Mouse (Mus musculus) myocyte (in vitro differentiated cells): ENCODE results near the gene Plekhh2. TPM values are rescaled to one million over a fixed set of nuclear protein-coding genes. Genes with fewer than 3 reads are reported as not detected.

ENCODE experiments used
- H3K27me3 ChIP-seq: one replicate; pipeline ENCODE4 v1.6.1; 2011; ENCODE audit not compliant: control insufficient read depth, insufficient read depth, insufficient read length
- H3K36me3 ChIP-seq: one replicate; pipeline ENCODE4 v1.6.1; 2011; ENCODE audit not compliant: control insufficient read depth, insufficient read depth
- H3K4me2 ChIP-seq: one replicate; pipeline ENCODE4 v1.6.1; 2011; ENCODE audit warnings: low read depth, control low read depth
- H3K4me3 ChIP-seq: one replicate; pipeline ENCODE4 v1.5.1; 2011; ENCODE audit warnings: mild to moderate bottlenecking, control low read depth, moderate library complexity
- H3K79me2 ChIP-seq: one replicate; pipeline ENCODE4 v1.6.1; 2011; ENCODE audit not compliant: control insufficient read depth, insufficient read depth
- H3ac ChIP-seq: one replicate; pipeline ENCODE4 v1.6.1; 2011; ENCODE audit not compliant: control insufficient read depth, insufficient read length
- CEBPB ChIP-seq: IDR thresholded peaks from 2 replicates; pipeline ENCODE4 v1.6.1; 2011; ENCODE audit warnings: mild to moderate bottlenecking, moderate library complexity; ENCODE audit not compliant: poor library complexity, insufficient read depth, severe bottlenecking
- E2F4 ChIP-seq: IDR thresholded peaks from one replicate; pipeline ENCODE4 v1.6.1; 2011; ENCODE audit warnings: mild to moderate bottlenecking, control low read depth, moderate library complexity; ENCODE audit not compliant: insufficient read depth
- MAX ChIP-seq: IDR thresholded peaks from one replicate; pipeline ENCODE4 v1.6.1; 2011; ENCODE audit warnings: low read depth, mild to moderate bottlenecking, control low read depth
- MYOD1 ChIP-seq, 3 experiments: IDR thresholded peaks; one replicate each; pipeline ENCODE4 v1.6.1; 2011; ENCODE audit warnings: control low read depth in 2 of 3, low read depth in 2 of 3, mild to moderate bottlenecking in 2 of 3, moderate library complexity in 1 of 3; ENCODE audit not compliant: insufficient read length in 2 of 3, control insufficient read depth in 1 of 3
- MYOG ChIP-seq, 3 experiments: IDR thresholded peaks; one replicate each; pipeline ENCODE4 v1.6.1; 2011; ENCODE audit warnings: control low read depth in 2 of 3, low read depth in 2 of 3, mild to moderate bottlenecking in 2 of 3; ENCODE audit not compliant: insufficient read length in 2 of 3, control insufficient read depth in 1 of 3, insufficient read depth in 1 of 3
- POLR2A ChIP-seq: IDR thresholded peaks from one replicate; pipeline ENCODE4 v1.6.1; 2011; ENCODE audit warnings: low read depth, mild to moderate bottlenecking, control low read depth, moderate library complexity; ENCODE audit not compliant: insufficient read length
- POLR2AphosphoS2 ChIP-seq: IDR thresholded peaks from one replicate; pipeline ENCODE4 v1.6.1; 2011; ENCODE audit warnings: low read depth, control low read depth; ENCODE audit not compliant: insufficient read length
- REST ChIP-seq: IDR thresholded peaks from one replicate; pipeline ENCODE4 v1.6.1; 2011; ENCODE audit warnings: mild to moderate bottlenecking, control low read depth, moderate library complexity; ENCODE audit not compliant: insufficient read depth, insufficient read length
- SRF ChIP-seq: IDR thresholded peaks from one replicate; pipeline ENCODE4 v1.6.1; 2011; ENCODE audit warnings: low read depth; ENCODE audit not compliant: control insufficient read depth, insufficient read length
- TCF12 ChIP-seq: IDR thresholded peaks from one replicate; pipeline ENCODE4 v1.6.1; 2011; ENCODE audit warnings: mild to moderate bottlenecking, control low read depth; ENCODE audit not compliant: poor library complexity, insufficient read depth, severe bottlenecking
- TCF3 ChIP-seq: IDR thresholded peaks from one replicate; pipeline ENCODE4 v1.6.1; 2011; ENCODE audit warnings: low read depth, control low read depth; ENCODE audit not compliant: insufficient read length
- USF1 ChIP-seq: IDR thresholded peaks from one replicate; pipeline ENCODE4 v1.6.1; 2011; ENCODE audit warnings: low read depth, mild to moderate bottlenecking, control low read depth, moderate library complexity
- polyA plus RNA-seq: library from polyadenylated mRNA; unstranded; fragments of >200 nt; fragmentation: generic; extraction: Trizol; gene quantifications from one replicate; pipeline ENCODE4 v1.2.1, GENCODE M21; 2012; ENCODE audit warnings: missing spikeins

Gene Plekhh2
- polyA plus RNA-seq, 1 experiment = 6.4 TPM

GRCm38 (mm10) chr17:84619112-84619511 is 107.4 kb downstream of the Plekhh2 start:
- no peak overlapping the region for H3K4me3 ChIP-seq
- H3K36me3 ChIP-seq = peaks cover 28% of the 10 kb centered on the region
- H3K27me3 ChIP-seq = no peaks in the 10 kb centered on the region
- no peaks in the 10 kb centered on the region for H3K79me2 ChIP-seq
- no peak overlapping the region for H3K4me2 ChIP-seq
- no peak for TF ChIP-seq REST
- TF ChIP-seq USF1 = no peak
- TF ChIP-seq TCF12 = no peak
- no peak overlapping the region for H3ac ChIP-seq

- Histone ChIP-seq H3K4me2 (no peak overlapping the region), H3K27me3 (no peaks in the 10 kb centered on the region), H3K4me3 (no peak overlapping the region), H3K79me2 (no peaks in the 10 kb centered on the region), H3K36me3 (peaks cover 24% of the 10 kb centered on the region), H3ac (no peak overlapping the region)
- TF ChIP-seq REST = no peak
These were observed 108.4 kb downstream of the Plekhh2 start for GRCm38 (mm10) chr17:84620076-84620475.

GRCm38 (mm10) chr17:84620610-84621009 is 108.9 kb downstream of the Plekhh2 start:
- no peaks in the 10 kb centered on the region for H3K79me2 ChIP-seq
- H3K4me2 ChIP-seq = no peak overlapping the region
- no peak overlapping the region for H3ac ChIP-seq
- peaks cover 24% of the 10 kb centered on the region for H3K36me3 ChIP-seq
- TF ChIP-seq REST (no peak), MYOG (IDR thresholded peaks at IDR 0.05; ENCODE audit: control insufficient read depth in 1 of 3, insufficient read depth in 1 of 3, insufficient read length in 2 of 3, low read depth in 2 of 3) (no peak), SRF (no peak), MAX (no peak), POLR2A (no peak), TCF3 (no peak), CEBPB (no peak), POLR2AphosphoS2 (no peak), USF1 (no peak), TCF12 (no peak), E2F4 (no peak), MYOD1 (IDR thresholded peaks at IDR 0.05; ENCODE audit: control insufficient read depth in 1 of 3, insufficient read length in 2 of 3, low read depth in 2 of 3) (no peak)
- no peak overlapping the region for H3K4me3 ChIP-seq
- H3K27me3 ChIP-seq = no peaks in the 10 kb centered on the region

- no peak for TF ChIP-seq REST
- TF ChIP-seq TCF12 = no peak
- TF ChIP-seq MAX = no peak
- no peak for TF ChIP-seq CEBPB
- no peak for TF ChIP-seq POLR2A
- no peak for TF ChIP-seq MYOG (IDR thresholded peaks at IDR 0.05; ENCODE audit: control insufficient read depth in 1 of 3, insufficient read depth in 1 of 3, insufficient read length in 2 of 3, low read depth in 2 of 3)
- TF ChIP-seq E2F4 = no peak
- TF ChIP-seq POLR2AphosphoS2 = no peak
- TF ChIP-seq USF1 = no peak
- no peak for TF ChIP-seq MYOD1 (IDR thresholded peaks at IDR 0.05; ENCODE audit: control insufficient read depth in 1 of 3, insufficient read length in 2 of 3, low read depth in 2 of 3)
- TF ChIP-seq TCF3 = no peak
- TF ChIP-seq SRF = no peak
- Histone ChIP-seq H3K4me3 (no peak overlapping the region), H3K36me3 (peaks cover 24% of the 10 kb centered on the region), H3K27me3 (no peaks in the 10 kb centered on the region), H3ac (no peak overlapping the region), H3K4me2 (no peak overlapping the region), H3K79me2 (no peaks in the 10 kb centered on the region)
These were observed 109.5 kb downstream of the Plekhh2 start for GRCm38 (mm10) chr17:84621209-84621608.

GRCm38 (mm10) chr17:84622028-84622427 is 110.3 kb downstream of the Plekhh2 start:
- Histone ChIP-seq H3ac (no peak overlapping the region), H3K4me3 (no peak overlapping the region), H3K27me3 (no peaks in the 10 kb centered on the region), H3K36me3 (peaks cover 24% of the 10 kb centered on the region), H3K79me2 (no peaks in the 10 kb centered on the region), H3K4me2 (no peak overlapping the region)
- TF ChIP-seq MYOD1 (IDR thresholded peaks at IDR 0.05; ENCODE audit: control insufficient read depth in 1 of 3, insufficient read length in 2 of 3, low read depth in 2 of 3) = no peak
- no peak for TF ChIP-seq USF1
- TF ChIP-seq MYOG (IDR thresholded peaks at IDR 0.05; ENCODE audit: control insufficient read depth in 1 of 3, insufficient read depth in 1 of 3, insufficient read length in 2 of 3, low read depth in 2 of 3) = no peak
- no peak for TF ChIP-seq REST
- TF ChIP-seq SRF = no peak
- no peak for TF ChIP-seq POLR2AphosphoS2
- TF ChIP-seq TCF3 = no peak
- TF ChIP-seq CEBPB = no peak

- Histone ChIP-seq H3K4me2 (no peak overlapping the region), H3K4me3 (no peak overlapping the region), H3K27me3 (no peaks in the 10 kb centered on the region), H3ac (no peak overlapping the region), H3K79me2 (no peaks in the 10 kb centered on the region), H3K36me3 (peaks cover 17% of the 10 kb centered on the region)
- no peak for TF ChIP-seq CEBPB
- no peak for TF ChIP-seq POLR2A
- no peak for TF ChIP-seq REST
- TF ChIP-seq TCF3 = no peak
- TF ChIP-seq MYOD1 (IDR thresholded peaks at IDR 0.05; ENCODE audit: control insufficient read depth in 1 of 3, insufficient read length in 2 of 3, low read depth in 2 of 3) = no peak
- no peak for TF ChIP-seq SRF
- no peak for TF ChIP-seq TCF12
- no peak for TF ChIP-seq MYOG (IDR thresholded peaks at IDR 0.05; ENCODE audit: control insufficient read depth in 1 of 3, insufficient read depth in 1 of 3, insufficient read length in 2 of 3, low read depth in 2 of 3)
- TF ChIP-seq POLR2AphosphoS2 = no peak
- TF ChIP-seq USF1 = no peak
- no peak for TF ChIP-seq E2F4
- TF ChIP-seq MAX = no peak
These were observed 111.2 kb downstream of the Plekhh2 start for GRCm38 (mm10) chr17:84622873-84623272.
